Mouse (Mus musculus): ENCODE results near the gene Fam129c.

DNA sequence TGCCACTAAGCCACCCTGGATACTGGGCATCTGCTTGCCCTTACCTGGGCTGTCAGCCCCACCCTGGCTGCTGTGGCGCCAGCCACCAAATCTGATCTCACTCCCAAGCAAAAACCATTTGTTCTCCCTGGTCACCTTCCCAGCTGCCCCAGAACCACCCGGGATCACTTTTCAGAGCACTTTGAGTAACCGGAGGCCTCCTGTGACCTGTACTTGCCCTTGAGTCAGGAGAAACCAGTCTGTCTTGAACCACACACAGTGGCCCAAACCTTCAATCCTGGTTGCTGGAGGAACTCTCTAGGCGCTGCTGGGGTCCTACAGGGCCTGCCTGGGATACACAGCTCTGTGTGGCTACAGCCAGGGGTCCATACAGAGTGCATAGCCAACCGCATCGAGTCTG is 44.7 kb upstream of the Fam129c start:
- TF ChIP-seq CTCF (IDR thresholded peaks at IDR 0.05; ENCODE audit: low read depth, low read length) (no peak), POLR2A (IDR thresholded peaks at IDR 0.05; ENCODE audit: borderline replicate concordance, low read depth, low read length) (no peak)

All from bone marrow macrophage, adult 2 months (primary cell).